Mouse (Mus musculus): ENCODE measurements around the gene Rasgrp1. TPM values are rescaled to one million over a fixed set of nuclear protein-coding genes. Genes with fewer than 3 reads are reported as not detected.

The Rasgrp1 gene
- 0.37 and 0.73 TPM in 2 replicates for polyA plus RNA-seq (2015; fragmentation: Nextera tagmentation; extraction: Ambion mirVana)

DNA sequence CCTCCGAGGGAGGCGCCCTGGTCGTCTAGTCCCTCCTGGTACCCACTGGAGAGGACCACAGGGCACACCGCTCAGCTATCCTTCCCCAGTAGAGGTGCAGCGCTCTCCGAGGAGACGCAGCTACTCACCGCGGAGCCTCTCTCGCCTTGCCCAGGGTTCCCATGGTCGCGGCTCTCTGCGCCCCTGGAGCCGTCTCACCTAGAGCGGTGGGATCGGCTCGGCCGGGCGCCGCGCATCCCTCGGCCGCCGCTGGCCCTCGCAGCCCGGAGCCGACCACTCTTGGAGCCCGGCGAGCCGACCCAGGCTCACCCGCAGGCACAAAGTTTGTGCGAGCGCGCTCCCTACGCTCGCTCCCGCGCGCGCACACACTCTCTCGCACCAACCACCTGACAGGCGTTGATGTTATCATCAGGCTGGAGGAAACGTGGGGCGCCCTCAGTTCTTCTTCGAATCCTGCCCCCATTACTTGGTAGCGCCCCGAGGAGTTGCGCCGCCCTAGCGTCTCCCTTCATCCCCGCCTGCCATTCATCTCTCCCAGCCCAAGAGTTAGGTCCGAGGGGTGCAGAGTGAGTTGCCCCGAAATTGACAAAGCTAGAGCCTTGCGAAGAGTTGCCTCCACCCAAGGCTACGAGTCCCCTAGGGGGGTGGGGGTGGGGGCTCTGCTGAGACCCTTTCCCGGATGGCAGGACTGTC lies at the start of gene Rasgrp1:
Rasgrp1 (minus strand) TSS at position 455 of the 693 bp plus-strand sequence.
- 2% methylated on average over 56 of the region's 56 CpGs for WGBS

DNA sequence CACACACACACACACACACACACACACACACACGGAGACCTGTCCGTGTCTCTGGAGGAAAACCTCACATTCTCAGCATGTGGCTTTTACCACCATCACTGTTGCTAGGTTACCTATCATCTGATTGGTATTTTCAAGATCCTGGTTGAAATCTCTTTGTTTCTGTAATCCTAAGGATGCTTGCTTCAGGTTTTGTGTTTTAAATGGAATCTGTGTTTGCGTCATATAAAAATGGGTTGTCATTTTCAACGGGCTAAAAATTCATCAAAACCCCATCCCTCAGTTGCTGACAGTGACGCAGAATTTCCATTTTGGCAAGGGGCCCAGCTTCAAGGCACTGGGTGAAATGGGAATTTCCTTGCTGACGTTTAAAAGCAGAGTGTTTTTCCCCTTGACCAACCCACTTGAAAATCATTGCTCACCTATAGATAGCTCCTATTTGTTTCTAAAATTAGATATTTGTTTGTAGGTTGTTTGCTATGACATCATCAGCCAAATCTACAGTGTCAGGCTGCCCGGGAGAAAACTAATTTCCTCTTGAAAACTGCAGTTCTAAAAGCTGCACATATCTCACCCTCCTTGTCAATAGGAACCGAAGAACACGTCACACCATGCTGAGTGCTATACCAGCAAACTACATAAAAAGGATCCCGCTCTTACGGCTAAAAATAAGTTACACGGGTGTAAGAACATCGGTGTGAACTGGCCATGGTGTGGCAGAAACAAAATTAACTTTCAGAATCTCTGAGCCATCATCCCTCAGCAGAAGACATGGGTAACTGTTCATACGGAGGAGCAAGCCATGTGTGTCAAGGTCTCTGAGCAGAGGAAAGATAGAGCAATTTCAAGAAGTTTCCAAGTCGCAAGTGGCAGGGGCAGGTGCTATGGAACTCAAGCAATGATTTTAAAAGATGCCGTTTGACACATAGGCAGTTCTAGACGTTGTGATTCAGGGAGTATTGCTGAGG lies 47.4 kb upstream of the Rasgrp1 start:
- ATAC-seq (ENCODE audit: low FRiP score, low read depth): no peak
- H3K27me3 ChIP-seq: no peaks in the 10 kb centered on the region
- 77% methylated on average over 17 of the region's 17 CpGs for WGBS
- H3K9ac ChIP-seq: no peak overlapping the region
- no peaks in the 10 kb centered on the region for H3K36me3 ChIP-seq
- H3K4me3 ChIP-seq: no peak overlapping the region
- H3K9me3 ChIP-seq: no peaks in the 10 kb centered on the region
- no peaks in the 10 kb centered on the region for H3K4me1 ChIP-seq
- no peak overlapping the region for H3K4me2 ChIP-seq (replicated peaks)
- H3K27ac ChIP-seq: no peak overlapping the region

More for the DNA sequence above, at the start of gene Rasgrp1:
- Histone ChIP-seq H3K4me3 (peak within 1 kb of the TSS; percentile 59), H3K9me3 (no peaks in the 10 kb centered on the region), H3K27ac (no peak within 1 kb of the TSS), H3K27me3 (peaks cover 57% of the 10 kb centered on the region), H3K4me1 (peaks cover 17% of the 10 kb centered on the region), H3K4me2 (replicated peaks) (peak within 1 kb of the TSS; percentile 96), H3K9ac (peak within 1 kb of the TSS; percentile 59), H3K36me3 (no peaks in the 10 kb centered on the region)
- peak; percentile 72 for ATAC-seq (ENCODE audit: low FRiP score, low read depth)

DNA sequence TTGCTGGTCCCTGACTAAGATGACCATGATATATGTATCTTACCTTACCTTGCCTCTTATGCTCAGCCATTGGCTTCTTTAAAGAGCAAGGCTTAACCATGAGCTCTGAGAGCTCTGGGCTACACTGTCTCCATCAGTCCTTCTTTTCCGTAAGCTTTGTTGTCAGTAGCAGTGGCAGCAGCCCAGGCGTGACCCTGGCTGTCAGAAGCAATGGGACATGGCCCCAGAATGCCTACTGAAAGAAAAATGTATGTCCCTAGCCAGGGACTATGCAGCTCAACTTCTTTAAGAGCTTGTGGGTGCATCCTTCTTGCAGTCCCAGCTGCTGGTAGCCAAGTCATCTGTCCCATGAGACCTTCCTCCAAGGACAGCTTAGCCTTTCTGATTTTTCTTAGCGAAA lies 46.7 kb upstream of the Rasgrp1 start:
- WGBS: 86% methylated on average over 3 of the region's 3 CpGs
- Histone ChIP-seq H3K9ac (no peak overlapping the region), H3K27me3 (no peaks in the 10 kb centered on the region), H3K36me3 (no peaks in the 10 kb centered on the region), H3K27ac (no peak overlapping the region), H3K9me3 (no peaks in the 10 kb centered on the region), H3K4me2 (replicated peaks) (no peak overlapping the region), H3K4me1 (no peaks in the 10 kb centered on the region), H3K4me3 (no peak overlapping the region)
- ATAC-seq (ENCODE audit: low FRiP score, low read depth): no peak

DNA sequence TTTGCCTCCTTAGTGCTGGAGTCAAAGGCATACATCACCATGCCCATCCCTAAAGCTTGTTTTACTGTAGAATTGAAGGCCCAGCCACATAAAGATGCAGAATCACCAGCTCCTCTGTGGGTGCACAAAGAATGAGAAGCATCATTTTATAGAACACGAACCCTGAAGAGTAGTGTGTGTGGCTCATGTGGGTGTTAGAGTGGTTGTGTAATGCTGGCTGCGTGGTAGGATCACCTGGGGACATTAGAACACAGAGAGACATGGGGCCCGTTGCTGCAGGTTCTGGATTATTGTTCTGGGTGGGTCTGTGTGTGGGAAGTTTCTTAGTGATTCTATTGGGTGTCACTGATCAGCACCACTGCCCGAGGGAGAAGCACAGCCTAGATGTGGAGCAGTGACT lies 45.3 kb upstream of the Rasgrp1 start:
- 87% methylated on average over 4 of the region's 4 CpGs for WGBS
- no peaks in the 10 kb centered on the region for H3K9me3 ChIP-seq
- no peaks in the 10 kb centered on the region for H3K27me3 ChIP-seq
- no peak overlapping the region for H3K4me2 ChIP-seq (replicated peaks)
- ATAC-seq (ENCODE audit: low FRiP score, low read depth): no peak
- no peaks in the 10 kb centered on the region for H3K4me1 ChIP-seq
- H3K36me3 ChIP-seq: no peaks in the 10 kb centered on the region
- no peak overlapping the region for H3K9ac ChIP-seq
- H3K27ac ChIP-seq: no peak overlapping the region
- H3K4me3 ChIP-seq: no peak overlapping the region

DNA sequence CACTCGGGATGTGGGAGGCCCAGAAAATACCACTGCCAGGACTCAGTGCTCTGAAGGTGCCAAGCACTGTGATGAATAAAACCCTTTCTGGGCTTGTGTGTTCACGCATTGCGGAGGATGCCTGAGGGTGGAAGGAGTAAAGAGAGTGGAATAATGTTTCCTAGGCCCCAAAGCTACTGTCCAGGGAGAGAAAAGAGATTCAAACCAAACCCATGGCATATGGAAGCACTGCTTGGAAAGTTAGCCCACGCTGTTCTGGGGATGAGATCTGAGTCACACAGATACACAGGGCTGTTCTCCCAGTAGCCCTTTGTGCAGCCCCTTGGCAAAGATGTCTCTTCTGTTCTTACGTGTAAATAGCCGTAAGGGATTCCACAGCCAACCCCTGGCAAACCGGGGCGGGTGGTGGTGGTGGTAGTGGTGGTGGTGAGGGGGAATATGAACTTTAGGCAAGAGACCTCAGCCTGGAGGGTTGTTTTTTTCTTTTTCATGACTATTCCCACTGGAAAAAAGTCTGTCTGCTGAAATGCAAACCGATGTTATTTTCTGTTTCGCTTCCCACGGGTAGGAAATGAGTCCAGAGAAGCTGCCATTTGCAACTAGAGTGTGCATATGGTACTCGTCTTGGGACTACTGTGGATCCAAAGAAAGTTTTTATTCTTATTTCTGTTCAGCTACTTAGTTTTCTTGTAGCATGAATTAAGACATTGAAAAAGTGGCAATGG lies 44.3 kb upstream of the Rasgrp1 start:
- Histone ChIP-seq H3K36me3 (no peaks in the 10 kb centered on the region), H3K4me3 (no peak overlapping the region), H3K9me3 (no peaks in the 10 kb centered on the region), H3K27me3 (no peaks in the 10 kb centered on the region), H3K27ac (no peak overlapping the region), H3K9ac (no peak overlapping the region), H3K4me1 (no peaks in the 10 kb centered on the region), H3K4me2 (replicated peaks) (no peak overlapping the region)
- WGBS: 89% methylated on average over 12 of the region's 12 CpGs
- no peak for ATAC-seq (ENCODE audit: low FRiP score, low read depth)

DNA sequence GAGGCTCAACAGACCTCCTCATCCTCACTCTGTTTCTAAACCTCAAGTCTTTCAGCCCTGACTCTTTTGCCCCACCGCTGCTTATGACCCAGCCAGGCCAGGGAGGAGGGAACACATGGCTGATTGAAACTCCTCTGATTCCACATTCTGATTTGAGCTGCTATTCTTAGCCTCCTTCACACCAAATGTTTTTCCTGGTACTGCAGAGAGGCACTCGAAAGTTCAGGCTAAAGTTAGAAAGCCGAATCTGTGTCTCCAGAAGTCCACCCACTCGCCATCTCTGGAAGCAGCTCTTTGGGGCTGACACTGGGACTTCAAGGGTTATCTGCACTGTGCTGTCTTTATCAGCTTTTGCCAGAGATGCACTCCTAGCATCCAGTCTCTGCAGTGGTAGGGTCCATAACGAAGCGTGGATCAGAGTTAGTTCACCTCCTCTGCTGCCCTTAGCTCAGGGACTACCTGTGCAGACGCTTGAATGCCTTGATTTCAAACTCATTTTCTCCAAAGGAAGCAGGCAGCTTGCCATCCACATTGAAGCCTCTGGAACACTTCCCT lies 43.3 kb upstream of the Rasgrp1 start:
- no peak for ATAC-seq (ENCODE audit: low FRiP score, low read depth)
- H3K4me3 ChIP-seq: no peak overlapping the region
- no peak overlapping the region for H3K27ac ChIP-seq
- no peaks in the 10 kb centered on the region for H3K27me3 ChIP-seq
- H3K4me1 ChIP-seq: peaks cover 6% of the 10 kb centered on the region
- 73% methylated on average over 7 of the region's 7 CpGs for WGBS
- no peak overlapping the region for H3K4me2 ChIP-seq (replicated peaks)
- H3K9me3 ChIP-seq: no peaks in the 10 kb centered on the region
- no peaks in the 10 kb centered on the region for H3K36me3 ChIP-seq
- no peak overlapping the region for H3K9ac ChIP-seq

DNA sequence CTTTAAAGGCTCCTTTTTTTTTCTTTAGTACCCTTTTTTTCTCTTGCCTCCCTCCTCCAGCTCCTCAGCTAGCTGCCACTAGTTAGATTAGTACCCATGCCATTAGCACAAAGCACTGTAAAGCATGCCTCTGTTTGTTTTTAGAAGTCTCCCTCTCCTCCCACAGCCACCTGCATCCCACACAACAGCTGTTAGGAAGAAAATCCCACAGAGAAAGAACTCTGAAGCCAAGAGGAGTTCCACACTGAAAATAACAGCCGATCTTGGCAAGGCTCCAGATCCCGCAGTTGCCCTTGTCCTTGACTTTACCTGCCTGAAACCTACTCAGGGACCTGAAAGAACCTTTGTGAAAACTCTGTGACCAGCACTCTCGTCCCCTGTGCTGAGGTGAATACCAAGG lies 38.5 kb upstream of the Rasgrp1 start:
- H3K36me3 ChIP-seq: no peaks in the 10 kb centered on the region
- 0 out of 2 replicates have a peak, but pooled peaks have one; percentile 32 for ATAC-seq (ENCODE audit: low FRiP score, low read depth)
- H3K27me3 ChIP-seq: no peaks in the 10 kb centered on the region
- WGBS: 35% methylated on average over 3 of the region's 3 CpGs
- no peaks in the 10 kb centered on the region for H3K9me3 ChIP-seq
- no peak overlapping the region for H3K27ac ChIP-seq
- H3K9ac ChIP-seq: no peak overlapping the region
- H3K4me3 ChIP-seq: no peak overlapping the region
- no peak overlapping the region for H3K4me2 ChIP-seq (replicated peaks)
- H3K4me1 ChIP-seq: peaks cover 7% of the 10 kb centered on the region

DNA sequence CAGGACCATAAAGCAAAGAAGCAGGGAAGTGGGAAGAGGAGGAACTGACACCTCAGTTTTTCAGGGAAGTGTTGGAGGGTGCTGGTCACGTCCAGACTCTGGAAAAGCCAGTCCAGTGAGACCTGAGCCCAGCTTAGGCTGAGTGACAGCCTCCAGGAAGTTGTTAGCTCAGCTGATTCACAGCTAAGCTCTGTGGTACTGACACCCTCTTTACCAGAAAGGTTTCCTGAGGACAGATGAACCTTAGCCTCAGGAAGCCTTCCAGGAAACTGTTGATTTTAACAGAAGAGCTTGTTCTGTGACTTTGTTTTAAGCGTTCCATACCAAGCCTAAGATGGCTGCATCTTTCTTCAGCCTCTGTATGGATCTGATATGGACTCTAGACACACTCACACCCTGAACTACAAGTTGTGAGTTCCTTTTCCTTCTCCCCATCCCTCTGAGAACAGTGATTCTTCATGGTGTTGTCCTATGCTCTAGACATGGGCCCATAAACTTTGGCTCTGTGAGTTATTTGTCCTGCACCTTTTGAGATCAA lies 31.6 kb upstream of the Rasgrp1 start:
- WGBS: 67% methylated on average over 2 of the region's 2 CpGs
- no peaks in the 10 kb centered on the region for H3K4me1 ChIP-seq
- H3K4me2 ChIP-seq (replicated peaks): no peak overlapping the region
- no peak for ATAC-seq (ENCODE audit: low FRiP score, low read depth)
- H3K27me3 ChIP-seq: no peaks in the 10 kb centered on the region
- no peak overlapping the region for H3K9ac ChIP-seq
- H3K27ac ChIP-seq: no peak overlapping the region
- no peaks in the 10 kb centered on the region for H3K9me3 ChIP-seq
- H3K36me3 ChIP-seq: no peaks in the 10 kb centered on the region
- no peak overlapping the region for H3K4me3 ChIP-seq

DNA sequence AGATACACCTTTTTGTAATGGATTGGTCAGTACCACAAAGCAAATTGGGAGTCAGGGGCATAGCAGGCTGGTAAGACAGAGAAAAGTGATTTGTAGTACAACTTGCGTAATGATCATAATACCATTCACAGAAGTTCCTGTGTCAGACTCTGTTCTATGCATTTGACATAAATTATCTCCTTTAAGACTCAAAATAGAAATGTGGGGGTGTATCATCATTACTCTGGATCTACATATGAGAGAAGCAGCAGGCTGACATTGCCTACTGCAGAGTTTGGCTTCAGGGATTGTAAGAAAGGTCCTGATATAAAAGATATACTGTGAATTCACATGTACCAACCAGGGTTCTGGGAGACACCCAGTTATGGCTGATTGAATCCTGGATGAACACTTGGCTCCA lies 28.9 kb upstream of the Rasgrp1 start:
- Histone ChIP-seq H3K27me3 (no peaks in the 10 kb centered on the region), H3K27ac (no peak overlapping the region), H3K4me1 (0 out of 2 replicates have a peak, but pooled peaks cover 3% of the 10 kb centered on the region), H3K4me2 (replicated peaks) (no peak overlapping the region), H3K9me3 (no peaks in the 10 kb centered on the region), H3K9ac (no peak overlapping the region), H3K36me3 (no peaks in the 10 kb centered on the region), H3K4me3 (no peak overlapping the region)
- ATAC-seq (ENCODE audit: low FRiP score, low read depth): no peak
- 98% methylated on average over 1 of the region's 1 CpGs for WGBS

DNA sequence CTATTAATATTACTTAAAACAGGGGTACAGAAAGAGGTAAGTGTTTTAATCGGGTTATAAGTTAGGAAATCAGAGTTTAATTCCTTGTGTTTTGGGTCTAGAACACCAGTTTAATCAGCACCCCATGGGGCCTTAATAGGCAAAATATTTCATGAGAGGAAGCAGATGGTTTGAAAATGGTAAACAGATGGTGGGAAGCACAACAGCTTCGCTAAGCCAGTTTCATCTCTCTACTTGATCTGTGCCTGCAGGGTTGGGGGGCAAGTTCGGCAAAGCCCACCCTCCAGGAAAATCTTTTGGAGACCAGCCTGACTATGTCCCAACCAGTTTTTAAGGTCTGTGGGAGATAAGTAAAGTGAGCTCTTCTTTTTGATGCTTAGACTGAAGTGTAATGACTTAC lies 23.7 kb upstream of the Rasgrp1 start:
- Histone ChIP-seq H3K9me3 (no peaks in the 10 kb centered on the region), H3K4me2 (replicated peaks) (no peak overlapping the region), H3K27ac (no peak overlapping the region), H3K27me3 (no peaks in the 10 kb centered on the region), H3K36me3 (no peaks in the 10 kb centered on the region), H3K4me1 (0 out of 2 replicates have a peak, but pooled peaks cover 3% of the 10 kb centered on the region), H3K4me3 (no peak overlapping the region), H3K9ac (no peak overlapping the region)
- 13% methylated on average over 3 of the region's 3 CpGs for WGBS
- ATAC-seq (ENCODE audit: low FRiP score, low read depth): no peak

DNA sequence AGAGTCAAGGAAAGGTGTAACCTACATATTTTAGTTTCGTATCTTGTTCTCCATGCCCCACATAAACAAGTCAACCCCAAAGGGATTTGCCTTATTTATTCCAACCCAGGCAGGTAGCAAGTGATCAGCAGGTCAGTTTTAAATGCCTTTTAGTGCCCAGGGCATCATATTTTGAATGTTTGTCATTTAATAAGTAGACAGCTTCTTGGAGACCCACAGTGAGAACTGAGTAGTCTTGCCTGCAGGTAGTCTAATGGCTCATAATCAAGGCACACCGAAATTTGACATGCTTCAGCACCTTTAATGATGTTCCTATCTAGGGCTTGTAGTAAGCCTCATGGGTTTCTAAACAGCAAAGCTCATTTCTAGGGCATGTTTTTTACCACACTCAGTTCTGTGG lies 21.3 kb upstream of the Rasgrp1 start:
- 84% methylated on average over 2 of the region's 2 CpGs for WGBS
- H3K4me1 ChIP-seq: 0 out of 2 replicates have a peak, but pooled peaks cover 3% of the 10 kb centered on the region
- no peak overlapping the region for H3K27ac ChIP-seq
- H3K36me3 ChIP-seq: no peaks in the 10 kb centered on the region
- no peak overlapping the region for H3K4me2 ChIP-seq (replicated peaks)
- H3K4me3 ChIP-seq: no peak overlapping the region
- no peak for ATAC-seq (ENCODE audit: low FRiP score, low read depth)
- no peaks in the 10 kb centered on the region for H3K27me3 ChIP-seq
- no peaks in the 10 kb centered on the region for H3K9me3 ChIP-seq
- no peak overlapping the region for H3K9ac ChIP-seq

Data from limb, embryonic 13.5 days (tissue).